Mouse (Mus musculus) CH12.LX (cell line): ENCODE measurements at regions not wholly inside any gene's neighbourhood (a gene's known extent, or its start where the extent isn't known, plus 50 kb on each side); places are given as distances from the start of the nearest gene placed in this dataset.

Experiments used
- DNase-seq: peaks from one replicate; pipeline ENCODE4 v3.0.0-alpha.2; 2013; ENCODE audit errors: extremely low read depth
- H3K27ac ChIP-seq: 2 replicates; pipeline ENCODE4 v1.5.1; 2012; ENCODE audit warnings: low read depth, mild to moderate bottlenecking, control low read depth, moderate library complexity; ENCODE audit not compliant: insufficient read depth
- H3K27me3 ChIP-seq: replicated peaks from 2 replicates; pipeline ENCODE3; 2012; ENCODE audit warnings: inconsistent platforms
- H3K36me3 ChIP-seq, 2 experiments: replicated peaks in 1 of 2; 2 replicates each; pipeline versions ENCODE3 to v1.6.1; 2012; ENCODE audit warnings: inconsistent platforms in 1 of 2, low read length in 1 of 2, mild to moderate bottlenecking in 1 of 2, mixed read lengths in 1 of 2, moderate library complexity in 1 of 2; ENCODE audit not compliant: control insufficient read depth in 1 of 2, insufficient read depth in 1 of 2
- H3K4me1 ChIP-seq, 2 experiments: 2 replicates each; pipeline ENCODE4 v1.6.1; 2012; ENCODE audit warnings: inconsistent platforms in 1 of 2, moderate library complexity in 1 of 2; ENCODE audit not compliant: insufficient read depth in 2 of 2, control insufficient read depth in 1 of 2
- H3K4me2 ChIP-seq: 2 replicates; pipeline ENCODE4 v1.6.1; 2012; ENCODE audit warnings: low read depth, mild to moderate bottlenecking, control low read depth; ENCODE audit not compliant: poor library complexity, insufficient read depth, severe bottlenecking
- H3K4me3 ChIP-seq, 3 experiments: fragments of 150-350 bp in 1 of 3; sonication (generic) in 1 of 3; replicated peaks in 1 of 3; 2 replicates each; pipeline versions ENCODE3 to v1.5.1; 2011 to 2012; ENCODE audit warnings: low read depth in 2 of 3, low read length in 2 of 3, mild to moderate bottlenecking in 2 of 3, moderate library complexity in 2 of 3, control low read depth in 1 of 3, improper control_type of control experiment in 1 of 3, inconsistent platforms in 1 of 3, mixed read lengths in 1 of 3; ENCODE audit not compliant: poor library complexity in 1 of 3
- H3K79me2 ChIP-seq: replicated peaks from 2 replicates; pipeline ENCODE4 v1.6.1; 2012; ENCODE audit warnings: mild to moderate bottlenecking, moderate library complexity; ENCODE audit not compliant: control insufficient read depth, poor library complexity, insufficient read depth, severe bottlenecking; ENCODE audit errors: extremely low read depth
- H3K9ac ChIP-seq: 2 replicates; pipeline ENCODE4 v1.6.1; 2012; ENCODE audit warnings: low read depth, mild to moderate bottlenecking, control low read depth, moderate library complexity; ENCODE audit not compliant: insufficient read depth
- H3K9me3 ChIP-seq: replicated peaks from 2 replicates; pipeline ENCODE3; 2012; ENCODE audit warnings: low read length, inconsistent platforms, mixed read lengths
- CHD1 ChIP-seq: IDR thresholded peaks from 2 replicates; pipeline ENCODE4 v1.6.1; 2012; ENCODE audit warnings: low read depth, low read length, improper control_type of control experiment, inconsistent platforms
- CHD2 ChIP-seq: IDR thresholded peaks from 2 replicates; pipeline ENCODE4 v1.6.1; 2011; ENCODE audit warnings: low read length, improper control_type of control experiment
- E2F4 ChIP-seq: IDR thresholded peaks from 2 replicates; pipeline ENCODE4 v1.6.1; 2011; ENCODE audit warnings: low read depth, low read length, improper control_type of control experiment; ENCODE audit not compliant: insufficient replicate concordance
- EP300 ChIP-seq: IDR thresholded peaks from 2 replicates; pipeline ENCODE4 v1.6.1; 2011; ENCODE audit warnings: low read length, improper control_type of control experiment
- GABPA ChIP-seq: IDR thresholded peaks from 2 replicates; pipeline ENCODE4 v1.6.1; 2012; ENCODE audit warnings: low read depth, low read length, improper control_type of control experiment, inconsistent platforms; ENCODE audit not compliant: insufficient replicate concordance
- MAX ChIP-seq: IDR thresholded peaks from 2 replicates; pipeline ENCODE4 v1.6.1; 2011; ENCODE audit warnings: low read length, improper control_type of control experiment
- MXI1 ChIP-seq: IDR thresholded peaks from 2 replicates; pipeline ENCODE4 v1.6.1; 2011; ENCODE audit warnings: mild to moderate bottlenecking, low read depth, low read length, improper control_type of control experiment
- NRF1 ChIP-seq: IDR thresholded peaks from 2 replicates; pipeline ENCODE4 v1.6.1; 2014; ENCODE audit warnings: low read depth, mild to moderate bottlenecking, inconsistent platforms, low read length, improper control_type of control experiment, moderate library complexity
- PAX5 ChIP-seq: IDR thresholded peaks from 2 replicates; pipeline ENCODE4 v1.6.1; 2012; ENCODE audit warnings: low read length, inconsistent platforms, mixed read lengths
- POLR2A ChIP-seq: IDR thresholded peaks from 2 replicates; pipeline ENCODE4 v1.6.1; 2011; ENCODE audit warnings: low read depth, mild to moderate bottlenecking, improper control_type of control experiment, low read length
- POLR2AphosphoS2 ChIP-seq: IDR thresholded peaks from 2 replicates; pipeline ENCODE4 v1.6.1; 2011; ENCODE audit warnings: low read depth, low read length, improper control_type of control experiment
- RAD21 ChIP-seq: IDR thresholded peaks from 2 replicates; pipeline ENCODE4 v1.6.1; 2011; ENCODE audit warnings: low read depth, mild to moderate bottlenecking, low read length, improper control_type of control experiment, moderate library complexity
- RCOR1 ChIP-seq: conservative IDR thresholded peaks from 2 replicates; pipeline ENCODE4 v1.6.1; 2012; ENCODE audit warnings: low read depth, mild to moderate bottlenecking, inconsistent platforms, low read length, improper control_type of control experiment
- SMC3 ChIP-seq: IDR thresholded peaks from 2 replicates; pipeline ENCODE4 v1.6.1; 2011; ENCODE audit warnings: low read depth, low read length, improper control_type of control experiment
- USF1 ChIP-seq: IDR thresholded peaks from 2 replicates; pipeline ENCODE4 v1.6.1; 2014; ENCODE audit warnings: low read depth, mild to moderate bottlenecking, inconsistent platforms, low read length, improper control_type of control experiment
- ZMIZ1 ChIP-seq: IDR thresholded peaks from 2 replicates; pipeline ENCODE4 v1.6.1; 2012; ENCODE audit warnings: low read depth, mild to moderate bottlenecking, inconsistent platforms, low read length, improper control_type of control experiment
- dilution Hi-C: fragments of 300-500 bp; cut with MboI; formaldehyde crosslinking; loops from 2 replicates; pipeline ENCODE4 v1.14.3; 2020; ENCODE audit warnings: low sequenced_read_pairs; ENCODE audit not compliant: extremely low pct_unique_long_range_greater_than_20kb, extremely low pct_ligation_motif_present
- in situ Hi-C: fragments of 300-500 bp; cut with MboI; formaldehyde crosslinking; loops from 3 replicates; pipeline ENCODE4 v1.14.3; 2019; ENCODE audit warnings: low sequenced_read_pairs, low pct_ligation_motif_present, low pct_unique_long_range_greater_than_20kb, mixed read lengths

DNA sequence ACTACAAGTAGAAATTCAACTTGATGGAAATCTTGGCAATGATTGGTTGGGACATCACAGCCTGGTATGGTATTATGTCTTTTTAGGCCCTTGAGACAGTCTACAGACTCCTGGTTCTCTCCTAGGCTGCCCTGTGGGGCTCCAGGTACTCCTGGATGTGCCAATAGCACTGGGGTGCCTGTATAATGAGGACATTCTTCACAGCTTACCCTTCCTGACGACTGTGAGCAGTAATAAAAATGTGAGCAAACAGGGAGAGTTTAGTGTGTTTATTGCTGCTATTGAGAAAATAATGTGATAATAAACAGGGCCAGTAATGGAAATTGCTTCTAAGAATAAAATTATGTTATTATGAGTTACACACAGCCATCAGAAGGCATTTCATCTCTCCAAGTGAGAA, 150.2 kb downstream of the Fam84a start:
- Histone ChIP-seq H3K36me3 (no peaks in the 10 kb centered on the region), H3K79me2 (no peaks in the 10 kb centered on the region), H3K4me1 (no peaks in the 10 kb centered on the region), H3K4me3 (no peak overlapping the region), H3K27me3 (no peaks in the 10 kb centered on the region), H3K9ac (no peak overlapping the region), H3K27ac (no peak overlapping the region), H3K4me2 (no peak overlapping the region)
- DNase-seq, result no peak
- in situ Hi-C loops (no loop called here), dilution Hi-C loops (no loop called here)
- TF ChIP-seq ZMIZ1, result no peak
- TF ChIP-seq MAX, result no peak
- TF ChIP-seq, all 38 proteins: peak for 0
- H3K9me3 ChIP-seq, result no peaks in the 10 kb centered on the region

DNA sequence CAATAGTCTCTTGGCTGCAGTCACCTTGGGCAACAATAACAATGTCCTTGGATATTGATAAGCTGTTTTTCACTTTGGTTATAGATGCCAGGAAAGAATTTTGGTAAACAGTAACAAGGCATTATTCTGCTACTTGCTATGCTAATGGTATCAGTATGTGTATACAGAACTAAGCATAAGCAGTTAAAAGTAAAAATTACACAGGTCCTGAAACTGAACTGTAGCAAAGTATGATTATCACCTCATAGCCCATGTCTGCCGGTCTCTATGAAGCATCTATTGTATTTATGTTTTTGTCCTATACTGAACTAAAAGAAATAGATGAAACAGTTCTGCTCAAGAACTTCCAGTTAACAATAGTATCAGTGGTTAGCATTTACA, 167.5 kb downstream of the Fam84a start:
- Histone ChIP-seq H3K9ac (no peak overlapping the region), H3K4me3 (no peak overlapping the region), H3K4me1 (no peaks in the 10 kb centered on the region), H3K79me2 (no peaks in the 10 kb centered on the region), H3K9me3 (no peaks in the 10 kb centered on the region), H3K4me2 (no peak overlapping the region), H3K27me3 (no peaks in the 10 kb centered on the region), H3K27ac (no peak overlapping the region), H3K36me3 (no peaks in the 10 kb centered on the region)
- dilution Hi-C loops (no loop called here), in situ Hi-C loops (no loop called here)
- TF ChIP-seq E2F4 (no peak), CHD2 (no peak), USF1 (no peak), NRF1 (no peak), ZMIZ1 (no peak), CHD1 (no peak), RCOR1 (no peak), PAX5 (no peak), RAD21 (no peak), POLR2AphosphoS2 (no peak), EP300 (no peak), GABPA (no peak), SMC3 (no peak), MXI1 (no peak), POLR2A (no peak)
- no peak for DNase-seq
